Mouse (Mus musculus) spleen, postnatal 14 days (tissue): ENCODE data around the gene Ifitm10.
"Not testable (repeated sequence)": the region's sequence is repeated elsewhere in the genome, so short reads cannot be mapped to it uniquely, and the experiment has no call there.

Experiments used
- DNase-seq, 2 experiments: peaks; one replicate each; pipeline ENCODE4 v3.0.0; 2021 to 2022; ENCODE audit warnings: low spot score in 2 of 2

Gene Ifitm10

DNA sequence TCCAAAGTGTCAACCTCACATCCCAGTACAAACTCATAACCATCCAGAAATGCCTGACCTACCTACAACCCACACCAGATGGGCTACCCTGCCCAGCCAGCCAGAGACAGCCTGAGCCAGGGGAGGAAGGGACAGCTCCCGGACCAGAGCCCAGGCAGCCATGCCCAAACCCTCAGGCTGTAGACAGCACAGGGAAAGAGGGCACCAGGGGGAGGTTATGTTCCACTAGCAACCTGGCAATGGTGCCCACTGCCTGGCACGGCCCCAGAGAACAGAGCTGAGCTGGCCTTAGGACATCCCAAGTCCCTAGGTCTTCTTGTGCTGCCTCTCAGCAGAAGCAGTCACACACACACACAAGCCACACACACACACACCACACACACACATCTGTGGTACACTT lies 4.7 kb downstream of the Ifitm10 start:
- DNase-seq: no peak

DNA sequence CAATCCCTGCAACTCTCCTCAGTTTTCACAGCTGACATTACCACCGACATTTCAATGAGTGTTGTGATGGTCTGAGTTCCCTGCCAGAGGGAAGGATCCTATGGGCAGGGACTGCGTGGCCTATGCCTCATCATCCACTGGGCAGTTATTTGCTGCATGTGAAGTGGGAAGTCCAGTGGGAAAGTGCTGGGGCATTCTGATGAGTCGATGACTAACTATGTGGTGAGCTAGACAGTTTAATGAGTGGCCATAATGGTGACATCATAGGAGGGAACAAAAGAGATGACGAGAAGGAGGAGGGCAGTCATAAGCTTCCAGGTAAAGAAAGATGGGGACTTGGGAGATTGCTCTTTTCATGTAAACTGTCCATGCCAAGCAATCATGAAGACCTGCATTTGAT lies 10.4 kb downstream of the Ifitm10 start:
- no peak for DNase-seq

DNA sequence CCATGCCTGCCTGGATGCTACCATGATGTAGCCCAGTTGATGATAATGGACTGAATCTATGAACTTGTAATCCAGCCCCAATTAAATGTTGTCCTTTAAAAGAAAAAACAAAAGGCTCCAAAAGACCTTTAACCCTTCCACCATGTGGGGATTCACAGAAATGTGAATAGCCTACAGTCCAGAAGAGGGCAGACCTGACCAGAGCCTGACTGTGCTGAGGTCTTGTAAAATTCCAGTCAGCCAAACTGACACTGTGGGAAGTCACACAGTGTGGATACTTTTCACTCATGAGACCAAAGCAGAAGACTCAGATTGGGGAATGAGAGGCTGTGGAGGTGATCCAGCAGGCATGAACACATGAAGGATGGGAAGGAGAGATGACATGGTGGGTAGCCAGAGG lies 12.8 kb downstream of the Ifitm10 start:
- no peak for DNase-seq

DNA sequence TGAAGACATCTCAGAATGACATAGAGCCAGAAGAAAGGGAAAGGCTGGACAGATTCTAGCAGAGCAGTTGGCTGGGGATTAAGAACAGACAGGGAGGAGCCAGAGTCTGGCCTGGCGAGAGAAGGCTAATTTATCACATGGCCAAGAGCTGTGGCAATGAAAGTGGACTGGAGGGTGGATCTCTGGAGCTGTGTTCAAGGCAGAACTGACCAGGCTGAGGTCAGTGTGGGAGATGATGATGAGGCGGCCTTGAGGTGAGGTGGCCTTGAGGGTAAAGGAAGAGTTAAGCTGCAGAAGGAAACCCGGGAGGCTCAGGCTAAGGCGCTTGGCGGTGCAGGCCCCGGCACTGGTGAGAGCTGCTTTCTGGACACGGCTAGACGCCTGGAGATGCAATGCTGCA lies 14.4 kb downstream of the Ifitm10 start:
- DNase-seq: no peak

DNA sequence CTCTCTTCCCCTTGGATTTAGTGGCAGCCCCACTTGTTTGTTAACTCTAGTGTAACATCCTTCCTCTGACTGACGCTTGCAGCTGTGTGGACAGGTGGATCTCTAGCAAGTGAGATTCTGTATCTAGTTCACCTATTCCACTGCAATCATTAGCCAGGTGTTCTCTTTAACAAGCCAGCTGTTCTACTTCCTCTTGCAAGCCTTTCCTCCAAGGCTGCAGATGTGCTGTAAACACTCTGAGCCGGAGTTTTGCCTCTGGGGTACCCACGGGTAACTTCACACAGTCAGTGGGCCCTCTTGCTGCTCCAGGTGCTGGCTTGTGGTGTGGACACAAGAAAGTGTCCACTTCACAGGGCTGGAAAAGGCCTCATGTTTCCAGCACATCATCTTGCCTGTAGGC lies 16.0 kb downstream of the Ifitm10 start:
- no peak for DNase-seq

DNA sequence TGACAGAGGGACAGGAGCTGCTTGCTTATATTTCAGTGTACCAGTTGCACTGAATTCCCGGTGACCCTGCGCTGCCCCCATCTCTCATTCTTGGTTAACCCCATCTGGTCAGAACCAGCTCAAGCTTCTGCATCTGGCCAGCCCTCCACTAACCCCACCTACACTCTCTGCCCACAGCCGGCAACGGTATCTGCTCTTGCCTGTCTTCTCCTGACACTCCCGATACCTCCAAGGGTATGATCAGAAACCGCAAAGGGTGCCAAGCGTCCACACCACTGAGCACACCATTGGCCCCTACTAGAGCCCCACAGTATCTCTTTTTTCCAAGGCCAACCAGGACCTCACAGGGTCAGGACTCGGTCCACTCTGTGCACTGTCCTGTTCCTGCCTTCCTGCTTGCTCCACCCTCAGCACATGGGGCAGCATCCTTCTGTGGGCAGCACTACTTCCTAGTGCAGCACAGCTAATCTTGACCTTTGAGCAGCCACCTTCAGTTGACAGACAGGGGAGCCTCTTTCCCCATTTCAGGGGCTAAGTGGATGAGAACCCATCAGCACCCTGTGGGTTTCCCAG lies 18.8 kb downstream of the Ifitm10 start:
- no peak for DNase-seq

DNA sequence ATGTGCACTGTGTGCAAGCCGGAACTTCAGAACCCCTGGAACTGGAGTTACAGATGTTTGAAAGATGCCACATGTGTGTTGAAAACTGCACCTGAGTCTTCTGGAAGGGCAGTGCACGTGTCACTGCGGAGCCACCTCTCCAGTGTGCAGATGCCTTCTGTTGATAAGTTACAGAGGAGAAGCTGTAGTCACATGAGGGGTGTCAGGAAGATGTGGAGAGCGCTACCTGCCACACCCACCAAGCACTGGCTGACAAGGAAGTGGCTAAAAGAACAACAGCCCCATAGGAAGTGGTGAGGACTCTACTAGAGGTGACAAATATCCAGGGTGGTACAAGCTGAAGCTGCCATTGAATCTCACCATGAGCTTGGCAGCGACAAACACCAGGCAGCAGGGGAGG lies 19.7 kb downstream of the Ifitm10 start:
- DNase-seq: no peak

DNA sequence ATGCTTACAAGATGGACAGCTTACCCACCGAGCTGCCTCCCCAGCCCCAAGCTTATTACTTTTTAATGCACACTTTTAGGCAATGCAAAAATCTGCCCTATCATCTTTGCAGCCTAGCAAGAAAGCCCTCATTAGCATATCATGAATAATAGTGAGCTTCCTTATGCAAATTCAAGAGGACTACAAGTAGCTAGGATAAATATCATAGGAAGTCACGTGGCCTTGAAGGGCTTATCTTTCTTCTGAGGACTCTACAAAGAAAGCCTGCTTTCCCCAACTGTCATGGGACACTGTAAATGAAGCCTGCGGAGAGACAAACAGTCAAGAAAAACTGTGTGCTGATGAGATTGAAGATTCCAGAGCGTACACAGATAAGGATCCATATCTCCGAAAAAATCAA lies 22.0 kb downstream of the Ifitm10 start:
- no peak for DNase-seq

DNA sequence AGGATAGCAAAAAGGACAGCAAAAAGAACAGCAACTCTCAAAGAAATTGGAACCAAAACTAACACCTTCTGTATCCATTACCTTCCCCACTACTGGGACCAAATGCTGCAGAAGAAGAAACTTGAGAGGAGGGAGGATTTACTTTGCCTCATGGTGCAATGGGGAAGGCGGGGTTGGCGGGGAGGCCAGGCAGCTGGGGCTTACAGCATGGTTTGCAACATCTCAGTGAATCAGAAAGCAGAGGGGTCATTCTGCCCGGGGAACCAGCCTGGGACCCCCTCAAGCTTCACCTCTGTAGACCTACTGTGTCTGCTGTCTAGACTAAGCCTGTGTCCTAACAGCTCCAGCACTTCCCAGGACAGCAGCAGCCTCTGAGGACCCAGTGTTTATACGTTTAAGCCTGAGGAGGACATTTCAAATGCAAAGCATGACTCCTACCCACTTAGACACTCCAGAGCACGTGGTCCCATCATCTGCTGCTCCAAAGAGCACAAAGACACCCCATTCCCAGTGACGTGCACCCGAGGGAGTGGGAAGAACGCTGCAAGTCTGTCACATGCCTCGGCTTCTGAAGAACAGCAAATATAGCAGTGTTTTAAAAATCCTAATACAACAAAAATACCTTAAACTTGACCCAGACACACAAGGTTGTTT lies 24.1 kb downstream of the Ifitm10 start:
- DNase-seq: no peak

DNA sequence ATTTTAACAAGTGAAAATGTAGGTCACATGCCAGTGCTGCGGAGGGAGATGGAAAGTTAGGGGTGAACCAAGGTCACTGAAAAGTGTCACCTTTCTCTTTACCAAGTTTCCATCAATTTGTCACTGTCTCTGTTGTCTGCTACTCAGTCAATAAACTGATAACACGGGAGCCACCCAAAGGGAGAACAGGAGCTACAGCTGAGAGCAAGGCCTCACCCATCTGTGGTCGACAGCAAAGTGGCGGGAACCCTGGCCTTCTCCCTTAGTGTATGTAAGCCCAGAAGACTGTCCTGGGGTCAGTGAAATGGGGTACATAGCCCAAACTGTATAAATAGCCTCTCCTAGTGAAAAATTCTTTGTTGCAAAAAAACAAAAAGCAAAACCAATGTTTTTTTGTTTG lies 26.0 kb downstream of the Ifitm10 start:
- no peak for DNase-seq

DNA sequence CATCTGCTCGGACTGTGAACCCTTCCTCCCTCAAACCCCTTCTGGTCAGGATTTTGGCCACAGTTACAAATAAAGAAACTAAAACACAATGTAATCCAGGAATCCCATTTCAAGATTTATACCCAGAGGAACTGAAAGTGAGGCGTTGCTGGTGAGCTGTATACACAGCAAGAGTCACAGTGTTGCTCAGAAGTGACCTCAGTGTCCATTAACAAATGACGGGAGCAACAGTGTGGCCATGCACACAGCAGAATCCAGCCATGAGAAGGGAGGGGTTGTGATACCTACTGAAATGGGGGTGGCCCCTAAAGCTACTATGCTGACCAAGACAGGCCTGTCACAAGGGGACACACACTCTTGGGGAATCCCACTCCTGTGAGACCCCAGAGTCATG lies 31.3 kb downstream of the Ifitm10 start:
- no peak for DNase-seq

DNA sequence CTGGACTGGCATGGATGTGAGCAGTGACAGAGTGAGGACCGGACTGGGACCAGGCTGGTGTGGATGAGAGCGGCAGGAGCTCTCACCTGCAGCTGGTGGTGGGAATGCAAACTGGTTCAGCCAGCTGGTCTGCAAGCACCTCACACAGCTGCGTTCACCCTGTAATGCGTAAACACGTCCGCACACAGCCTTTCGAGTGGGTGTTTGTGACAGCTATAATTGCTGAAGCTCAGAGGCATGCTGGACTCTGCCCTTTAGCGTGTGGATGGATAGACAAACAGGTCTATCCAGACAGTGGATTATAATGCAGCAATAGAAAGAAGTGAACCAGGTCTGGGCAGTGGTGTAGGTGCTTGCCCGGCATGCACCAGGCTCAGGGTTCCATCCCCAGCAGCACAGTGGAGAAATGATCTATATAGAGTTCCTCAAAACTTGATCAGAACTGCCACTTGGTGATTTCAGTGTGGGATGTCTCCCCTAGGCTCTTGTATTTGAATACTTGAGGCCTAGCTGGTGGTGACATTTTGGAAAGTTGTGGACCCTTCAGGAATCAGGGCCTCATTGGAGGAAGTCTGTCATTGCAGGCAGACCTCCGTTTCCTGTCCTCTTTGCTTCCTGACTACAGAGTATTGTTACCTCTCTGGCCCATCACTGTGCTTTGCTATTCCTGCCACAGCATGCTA lies 31.8 kb downstream of the Ifitm10 start:
- DNase-seq: no peak

DNA sequence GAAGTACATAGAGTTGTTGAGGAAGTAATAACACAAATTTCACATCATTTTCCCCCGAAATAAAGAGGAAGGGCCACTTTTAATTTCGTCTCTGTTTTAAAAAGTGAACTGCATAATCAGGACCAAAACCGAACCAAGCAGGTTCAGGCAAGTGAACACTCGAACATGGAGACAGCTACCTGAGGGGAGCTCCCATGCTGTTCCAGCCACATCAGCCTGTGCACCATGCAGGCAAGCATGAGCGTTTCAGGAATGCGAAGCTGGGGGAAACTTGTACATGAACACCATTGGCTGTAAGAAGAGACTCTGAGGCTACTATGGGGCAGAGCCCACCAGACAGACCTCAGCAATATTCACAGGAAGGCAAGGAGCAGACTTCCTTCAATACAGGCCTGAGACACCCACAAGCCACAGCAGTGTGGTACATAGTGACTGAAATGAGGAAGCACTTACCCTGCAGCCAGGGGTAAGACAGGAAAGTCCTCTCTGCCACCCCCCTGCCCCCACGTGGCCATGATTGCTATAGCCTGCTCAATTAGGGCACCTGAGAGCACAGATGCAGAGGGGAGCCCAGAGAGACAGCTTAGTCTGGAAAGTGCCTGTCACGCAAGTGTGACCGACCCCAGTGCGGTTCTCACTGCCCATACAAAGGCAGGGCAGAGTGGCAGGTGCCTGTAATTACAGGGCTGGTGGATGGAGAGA lies 33.1 kb downstream of the Ifitm10 start:
- peak in 1 of 2 experiments; percentile 46 for DNase-seq

DNA sequence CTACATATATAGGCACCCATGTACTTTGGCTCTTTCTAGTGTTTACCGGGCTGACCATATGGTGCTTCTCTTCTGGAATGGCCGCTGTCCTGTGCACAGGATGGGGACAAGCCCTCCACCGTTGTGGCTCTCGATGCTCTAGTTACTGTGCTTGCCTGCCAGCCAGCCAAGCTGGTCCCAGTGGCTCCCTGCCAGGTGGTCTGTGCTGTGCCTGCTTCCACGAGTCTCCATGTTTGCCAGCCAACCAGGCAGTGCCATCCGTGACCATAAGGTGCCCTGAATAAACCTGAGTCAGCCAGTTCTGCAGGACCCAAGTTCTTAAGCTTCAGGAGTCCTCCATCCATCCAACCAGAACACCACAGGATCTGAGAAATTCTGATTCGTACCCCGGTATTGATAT lies 38.4 kb downstream of the Ifitm10 start:
- no peak for DNase-seq

DNA sequence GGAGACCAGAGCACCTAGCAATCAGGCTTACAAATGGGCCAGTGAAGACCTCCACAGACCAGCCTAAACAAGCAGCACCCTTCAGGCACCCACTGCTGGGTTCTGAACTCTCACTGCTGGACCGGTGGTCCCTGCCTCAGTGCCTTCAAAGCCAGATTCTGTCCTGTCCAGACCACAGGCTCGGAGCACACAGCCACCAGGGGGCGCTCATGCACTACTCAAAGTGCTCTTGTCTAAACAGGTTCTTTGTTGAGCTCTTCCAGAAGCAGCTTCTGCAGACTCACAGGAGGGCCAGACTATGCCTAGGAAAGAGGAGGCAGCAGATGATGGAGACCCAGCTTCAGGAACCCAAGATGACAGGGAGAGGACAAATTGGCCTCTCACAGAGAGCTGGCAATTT lies 39.3 kb downstream of the Ifitm10 start:
- peak; percentile 74 to 84 for DNase-seq

DNA sequence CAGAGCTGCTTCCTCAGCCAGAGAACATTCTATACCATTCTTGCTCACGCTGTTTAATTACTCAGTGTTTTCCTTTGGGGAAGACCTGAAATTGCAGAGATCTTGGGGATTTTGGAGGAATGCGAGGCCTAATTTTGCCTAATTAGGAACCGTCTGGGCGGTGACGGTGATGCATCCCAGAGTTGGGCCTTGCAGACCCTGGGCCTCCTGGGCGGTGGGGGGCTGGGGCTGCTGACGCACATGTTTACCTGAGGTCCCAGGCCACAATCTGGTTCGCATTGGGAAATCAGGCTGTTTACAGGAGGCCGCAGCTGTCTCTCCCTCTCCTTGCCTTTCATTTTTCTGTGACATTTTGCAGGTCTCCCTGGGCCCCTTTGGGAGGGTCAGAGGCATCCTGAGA lies 40.8 kb downstream of the Ifitm10 start:
- DNase-seq: not testable (repeated sequence)

DNA sequence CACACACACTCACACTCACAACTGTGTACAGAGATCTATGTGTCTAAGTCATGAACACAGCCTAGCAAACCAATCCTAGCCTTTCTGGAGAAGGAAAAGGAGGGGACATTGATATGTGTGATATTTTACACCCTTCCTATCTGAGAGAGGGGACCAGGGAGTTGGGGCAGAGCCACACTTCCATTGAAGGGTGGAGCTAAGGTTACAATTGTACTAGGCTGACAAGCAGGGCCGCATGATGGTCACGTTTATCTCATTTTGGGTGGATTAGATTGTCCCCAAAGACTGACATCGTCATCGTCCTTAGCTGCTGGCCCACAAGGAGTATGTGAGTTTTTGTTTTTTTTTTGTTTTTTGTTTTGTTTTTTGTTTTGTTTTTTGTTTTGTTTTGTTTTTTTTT lies 42.3 kb downstream of the Ifitm10 start:
- no peak for DNase-seq

DNA sequence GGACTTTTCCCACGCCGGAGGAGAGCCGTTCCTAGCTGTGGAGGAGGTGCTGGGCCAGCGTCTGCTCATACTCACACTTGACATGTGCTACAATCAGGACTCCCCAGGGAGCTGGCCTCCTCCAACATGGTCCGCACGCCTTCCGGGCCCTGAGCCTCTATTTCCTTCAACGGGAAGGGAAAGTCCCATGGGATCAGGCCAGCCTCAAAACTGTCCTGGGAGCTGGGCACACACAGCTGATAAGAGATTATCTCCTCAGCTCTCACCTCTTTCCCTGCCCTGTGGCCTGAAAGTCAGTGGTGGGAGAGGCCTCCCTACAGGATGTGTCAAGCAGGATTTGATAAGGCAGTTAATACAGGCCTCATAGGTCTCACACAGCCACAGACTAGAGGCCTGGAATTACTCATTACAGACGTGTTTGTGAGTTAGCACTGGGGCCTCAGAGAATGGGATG lies 43.3 kb downstream of the Ifitm10 start:
- no peak for DNase-seq

DNA sequence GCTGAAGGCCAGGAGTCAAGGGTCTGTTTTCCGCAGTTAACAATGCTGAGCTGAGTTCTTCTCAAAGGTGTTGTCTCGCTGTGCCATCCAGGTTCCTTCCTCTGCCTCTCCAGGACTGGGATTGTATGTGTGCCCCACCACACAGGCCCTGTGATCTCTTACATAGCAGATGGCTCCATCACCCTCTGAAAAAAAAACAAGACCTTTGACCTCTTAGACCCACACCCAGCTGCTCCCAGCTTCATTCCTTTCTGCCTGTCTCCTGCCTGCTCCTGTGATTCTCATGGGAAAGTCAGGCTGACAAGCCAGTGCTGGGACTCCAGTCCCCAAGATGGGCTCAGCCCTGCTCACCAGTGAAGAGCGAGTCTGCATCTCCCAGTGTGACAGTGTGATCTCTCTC lies 45.0 kb downstream of the Ifitm10 start:
- DNase-seq: no peak

DNA sequence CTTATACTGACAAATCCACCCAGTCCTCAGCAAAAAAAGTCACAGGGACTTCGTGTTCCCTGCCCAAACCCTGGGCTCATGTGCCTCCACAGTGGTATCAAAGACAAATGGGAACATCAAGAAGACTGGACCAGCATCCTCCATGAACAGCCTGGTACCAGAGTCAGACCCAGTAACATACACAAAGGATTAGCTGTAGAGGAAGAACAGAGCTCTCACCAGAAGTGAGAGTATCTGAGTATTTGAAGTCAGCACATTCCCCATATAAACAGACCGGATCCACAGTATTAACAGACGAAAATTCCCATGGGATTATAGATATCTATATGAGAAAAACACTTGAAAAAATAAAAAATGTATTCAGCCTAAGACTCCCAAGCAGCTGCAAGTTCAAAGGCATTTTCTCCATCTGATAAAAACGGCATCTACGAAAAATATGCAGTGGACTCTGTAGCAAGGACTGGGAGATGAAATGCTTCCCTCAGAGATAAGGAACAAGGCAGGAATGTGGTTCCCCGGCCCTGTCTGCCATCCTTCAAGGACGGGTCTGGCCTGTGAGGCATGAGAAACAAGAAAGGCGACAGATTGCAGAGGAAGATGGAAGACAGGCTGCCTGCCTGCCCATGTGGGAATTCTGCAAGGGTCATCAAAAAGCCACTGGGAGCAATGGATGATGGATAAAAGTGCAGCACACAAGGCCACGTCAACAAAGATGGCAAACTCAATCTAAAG lies 46.7 kb downstream of the Ifitm10 start:
- DNase-seq: no peak

DNA sequence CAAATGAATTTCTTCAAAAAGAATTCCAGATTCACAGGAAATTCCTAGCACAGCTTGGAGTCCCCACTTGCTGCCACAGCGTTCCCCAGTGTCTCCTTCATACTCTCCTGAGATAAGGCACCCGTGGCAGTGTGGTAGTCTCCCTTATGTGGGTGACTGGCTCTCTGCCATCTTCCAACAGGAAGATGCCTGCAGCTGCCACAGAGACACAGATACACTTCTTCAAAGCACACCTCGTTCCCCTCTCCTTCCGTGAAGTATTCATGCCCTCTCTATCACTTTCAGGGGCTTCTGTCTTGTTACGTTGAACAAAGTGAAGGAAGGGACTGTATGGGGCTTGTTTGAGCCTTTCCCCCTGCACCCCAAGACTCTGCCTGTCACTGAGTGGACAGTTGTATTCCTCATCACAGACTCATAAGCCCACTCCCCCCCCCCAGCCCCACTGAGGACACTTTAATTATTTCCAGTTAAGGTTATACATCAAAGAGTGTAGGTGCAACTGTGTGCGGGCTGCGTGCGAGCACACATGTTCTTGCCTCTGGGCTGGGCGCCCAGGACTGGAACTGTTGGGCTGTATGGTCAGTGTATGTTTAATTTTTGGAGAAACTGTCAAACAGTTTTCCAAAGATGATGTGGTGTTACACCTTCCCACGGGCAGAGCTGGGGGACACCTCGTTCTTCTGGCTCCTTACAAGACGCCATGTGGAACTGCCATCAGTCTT lies 50.0 kb downstream of the Ifitm10 start:
- DNase-seq: no peak
